Mouse (Mus musculus): ENCODE measurements at regions not wholly inside any gene's neighbourhood (a gene's known extent, or its start where the extent isn't known, plus 50 kb on each side); places are given as distances from the start of the nearest gene placed in this dataset.
A peak's percentile ranks its signal among the peaks of the same experiment; 100 is the strongest.

DNA sequence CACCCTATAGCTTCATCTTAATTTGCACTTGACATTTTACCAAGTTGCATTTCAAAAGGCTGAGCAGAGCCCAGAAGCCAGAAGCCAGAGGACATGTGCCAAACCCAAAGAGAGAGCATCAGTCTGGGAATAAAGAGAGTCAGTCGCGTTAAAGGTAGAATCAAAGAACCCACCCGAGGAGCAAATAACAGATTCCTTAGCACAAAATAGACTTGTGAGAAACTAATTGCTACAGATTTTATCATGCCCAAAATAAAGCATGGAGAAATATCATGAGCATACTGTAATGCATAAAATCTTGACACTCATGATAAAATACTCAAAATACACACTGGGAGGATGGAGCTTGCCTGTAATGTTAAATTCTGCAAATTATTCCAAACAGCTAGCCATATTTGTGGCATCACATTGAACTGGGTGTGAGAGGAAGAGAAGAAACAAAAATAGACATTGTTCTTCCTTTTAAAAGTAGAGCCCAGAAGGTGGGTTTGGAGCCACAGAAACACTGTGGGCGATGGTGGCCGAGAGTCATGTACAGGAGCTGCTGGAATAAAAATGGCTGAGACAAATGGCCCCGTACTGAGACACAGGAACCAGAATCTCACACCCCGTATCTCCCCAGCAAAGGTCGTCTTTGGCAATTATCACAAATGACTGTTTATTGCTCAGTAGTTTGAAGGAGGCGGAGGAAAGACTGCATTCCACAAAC is 317.2 kb downstream of the Klf6 start:
- no peak for DNase-seq (ENCODE audit: low spot score)

DNA sequence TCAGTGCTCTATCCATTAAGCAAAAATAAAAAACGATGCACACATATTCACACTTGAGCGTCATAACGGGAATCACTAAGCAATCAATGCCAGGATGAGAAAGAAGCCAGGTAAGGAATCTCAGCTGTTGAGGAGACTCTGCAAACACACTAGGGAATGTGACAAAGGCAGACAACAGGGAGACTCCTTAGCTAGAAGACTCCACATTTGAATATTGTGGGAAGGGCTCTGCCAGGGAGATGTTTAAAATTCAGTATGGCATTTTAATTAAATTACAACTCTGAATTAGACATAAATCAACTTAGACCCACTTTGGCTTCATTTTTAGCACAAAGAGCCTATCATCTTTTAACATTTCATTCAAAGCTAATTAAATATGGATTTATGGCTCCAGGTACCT is 327.9 kb downstream of the Klf6 start:
- DNase-seq (ENCODE audit: low spot score): no peak

DNA sequence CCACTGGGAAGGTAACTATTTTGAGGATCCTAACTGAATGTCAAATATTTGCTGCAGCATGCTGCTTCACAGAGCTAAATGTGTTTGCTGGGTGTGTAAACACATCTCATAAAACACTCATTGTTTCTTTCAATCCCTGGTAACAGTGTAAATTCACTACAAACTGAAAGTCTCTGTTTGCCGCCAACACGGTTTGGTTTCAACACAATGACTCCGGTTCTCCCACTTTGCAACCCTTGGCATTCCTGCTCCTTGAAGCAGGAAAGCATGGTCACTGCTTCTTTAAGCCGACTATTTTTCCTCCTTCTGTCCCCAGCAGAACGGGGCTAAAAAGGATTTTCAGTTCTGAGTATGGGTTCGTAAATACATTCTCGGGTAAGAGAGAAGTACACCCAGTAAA is 328.3 kb downstream of the Klf6 start:
- no peak for DNase-seq (ENCODE audit: low spot score)

DNA sequence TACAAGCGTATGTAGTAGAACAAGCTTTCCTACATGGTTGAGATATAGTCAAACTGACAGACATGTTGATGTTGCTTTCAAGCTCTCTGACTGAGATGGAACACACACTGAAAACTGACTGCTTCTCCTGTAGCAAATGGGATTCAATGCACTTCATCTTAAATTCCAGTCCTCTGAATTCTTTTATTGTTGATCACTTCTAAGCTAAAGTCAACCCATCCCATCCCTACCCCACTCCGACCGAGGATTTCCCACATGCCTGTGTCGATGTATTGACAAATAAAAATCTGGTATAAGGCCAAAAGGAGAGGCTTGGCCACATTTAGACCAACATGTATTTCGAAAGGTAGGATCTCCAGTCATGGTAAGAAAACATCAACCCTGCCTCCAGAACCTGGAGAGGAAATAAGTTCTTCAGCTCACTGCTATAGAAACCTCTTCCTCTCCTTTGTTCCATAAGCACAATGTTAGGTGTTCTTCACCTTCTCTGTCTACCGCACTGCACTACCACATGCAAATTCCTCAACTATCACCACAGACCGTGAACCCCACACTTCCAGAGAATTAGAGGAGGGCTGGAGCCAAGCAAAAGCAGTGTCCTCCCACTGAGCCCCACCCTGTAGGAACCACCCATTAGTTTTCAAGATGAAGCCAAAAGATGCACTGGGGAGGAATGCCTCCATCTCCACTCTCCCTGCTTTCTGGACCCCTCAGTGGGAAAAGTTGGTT is 330.1 kb downstream of the Klf6 start:
- DNase-seq (ENCODE audit: low spot score): no peak

DNA sequence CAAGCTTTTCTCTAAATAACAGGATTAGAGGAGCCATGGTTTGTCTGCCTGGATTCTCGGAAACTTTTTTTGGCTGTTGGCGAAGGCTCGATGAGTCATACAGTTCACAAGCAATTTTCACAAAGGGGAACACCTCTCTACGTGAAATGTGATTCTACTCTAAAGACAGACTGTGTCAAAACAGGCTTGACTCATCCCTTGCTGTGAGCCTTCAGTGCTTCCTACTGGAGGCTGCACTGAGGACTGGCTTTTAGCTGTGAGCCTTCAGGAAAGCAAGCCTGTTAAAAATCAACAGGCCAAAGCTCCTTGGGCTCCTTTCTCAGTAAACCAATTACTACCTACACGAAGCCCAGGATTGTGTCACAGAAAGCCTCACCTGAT is 330.6 kb downstream of the Klf6 start:
- peak; percentile 49 for DNase-seq (ENCODE audit: low spot score)

DNA sequence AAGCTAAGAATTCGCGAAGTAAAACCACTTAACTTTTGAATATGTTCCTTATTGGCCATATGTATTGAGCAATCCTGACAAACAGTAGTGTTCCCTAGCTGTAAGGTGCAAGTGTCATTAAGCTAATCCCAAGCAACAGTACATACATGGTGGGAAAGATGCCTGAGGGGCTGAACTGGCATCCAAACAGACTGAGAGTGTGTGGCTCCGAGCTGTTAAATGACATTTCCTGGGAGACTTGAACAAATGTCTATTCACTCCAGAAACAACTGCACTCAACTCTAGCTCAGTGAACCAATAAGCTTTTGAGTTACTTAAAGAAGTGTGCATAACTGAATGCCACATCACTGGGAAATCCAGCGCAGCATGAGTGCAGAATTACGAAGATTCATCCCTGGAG is 335.4 kb downstream of the Klf6 start:
- no peak for DNase-seq (ENCODE audit: low spot score)

DNA sequence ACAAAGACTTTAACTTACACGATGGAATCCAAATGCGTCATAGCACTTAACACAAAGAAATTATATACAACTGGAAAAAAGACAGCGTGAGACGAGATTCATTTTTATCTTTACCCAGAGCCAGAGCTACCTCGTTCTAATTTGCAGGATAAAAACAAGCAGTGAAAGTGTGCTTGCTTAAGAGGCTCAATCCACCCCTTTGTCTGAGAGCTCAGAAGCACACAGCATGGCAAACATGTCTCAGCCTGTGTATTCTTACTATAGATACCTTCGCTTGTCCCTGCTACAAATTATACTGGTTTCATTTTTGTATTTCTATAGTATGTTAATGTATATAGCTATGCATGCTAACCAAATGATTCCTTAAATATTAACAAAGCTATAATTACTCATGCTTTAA is 337.8 kb downstream of the Klf6 start:
- no peak for DNase-seq (ENCODE audit: low spot score)

DNA sequence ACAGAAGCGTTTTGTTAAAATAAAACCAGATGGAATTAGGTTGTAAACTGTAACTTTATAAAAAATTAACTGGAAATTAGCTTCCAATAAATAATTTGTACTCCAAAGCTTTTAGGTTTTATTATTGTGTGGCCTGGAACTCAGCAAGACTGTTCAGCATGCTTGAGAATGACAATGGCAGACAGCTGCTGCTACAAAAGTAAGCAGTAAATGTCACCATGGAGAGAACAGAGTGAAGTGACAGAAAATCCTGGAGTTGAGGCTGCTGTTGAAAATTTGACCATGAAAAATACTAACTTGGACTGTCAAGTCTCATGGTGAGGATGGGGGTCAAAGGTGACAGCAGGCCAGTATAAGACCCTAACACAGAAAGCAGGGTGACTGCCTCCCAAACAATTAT is 340.2 kb downstream of the Klf6 start:
- DNase-seq (ENCODE audit: low spot score): no peak

DNA sequence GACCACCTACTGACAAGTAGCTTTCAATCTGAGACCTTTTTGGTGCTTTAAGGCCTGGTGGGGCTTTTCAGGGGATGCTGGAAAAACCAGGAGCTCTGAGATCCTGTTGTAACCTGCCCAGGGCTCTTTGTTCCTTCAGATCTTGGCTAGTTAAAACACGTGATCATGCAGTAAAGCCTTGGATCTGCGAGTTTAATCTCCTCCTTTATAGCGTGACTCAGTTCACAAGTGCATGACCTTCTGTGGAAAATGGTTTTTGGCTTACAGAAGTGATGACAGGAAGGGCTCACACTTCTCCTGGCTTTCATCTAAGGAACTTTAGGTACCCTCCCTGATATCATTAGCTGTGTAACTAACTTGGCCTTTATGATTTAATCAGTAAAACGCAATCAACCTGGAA is 343.1 kb upstream of the Pitrm1 start:
- peak; percentile 24 for DNase-seq (ENCODE audit: low spot score)

DNA sequence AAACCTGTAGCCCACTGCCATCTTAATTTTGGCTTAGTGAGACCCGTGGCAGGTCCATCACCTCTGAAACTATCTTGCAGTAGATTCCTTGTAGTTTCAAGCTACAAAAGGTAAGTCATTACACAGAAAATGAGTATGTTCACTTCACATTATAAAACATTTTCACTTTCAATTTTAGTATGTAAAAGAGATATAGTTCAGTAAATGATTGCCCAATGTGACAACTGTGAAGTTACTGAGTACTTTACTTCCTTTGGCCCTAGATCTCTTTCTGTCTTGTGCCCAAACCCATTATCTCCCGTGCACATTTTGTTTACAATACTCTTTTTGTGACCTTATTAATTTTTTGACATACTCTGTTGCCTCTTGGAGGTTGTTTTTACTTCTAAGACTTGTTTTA is 335.4 kb upstream of the Pitrm1 start:
- DNase-seq (ENCODE audit: low spot score): no peak

DNA sequence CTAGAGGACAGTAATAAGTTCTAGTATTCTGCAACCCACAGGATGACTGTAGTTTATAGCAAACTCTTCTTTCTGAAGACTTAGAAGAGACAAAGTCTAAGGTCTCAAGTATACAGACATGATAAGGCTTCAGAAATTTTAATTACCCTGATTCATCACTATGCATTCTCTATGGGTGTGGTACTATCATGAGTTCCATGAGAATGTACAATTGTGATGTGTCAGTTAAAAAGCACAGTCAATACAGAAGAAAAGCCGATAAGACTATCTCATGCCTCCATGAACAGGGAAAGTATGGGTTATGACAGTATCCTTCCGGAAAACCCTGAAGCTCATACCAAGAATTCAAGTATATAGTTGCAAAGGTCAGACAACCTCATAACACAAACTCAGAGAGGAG is 333.8 kb upstream of the Pitrm1 start:
- DNase-seq (ENCODE audit: low spot score): no peak

DNA sequence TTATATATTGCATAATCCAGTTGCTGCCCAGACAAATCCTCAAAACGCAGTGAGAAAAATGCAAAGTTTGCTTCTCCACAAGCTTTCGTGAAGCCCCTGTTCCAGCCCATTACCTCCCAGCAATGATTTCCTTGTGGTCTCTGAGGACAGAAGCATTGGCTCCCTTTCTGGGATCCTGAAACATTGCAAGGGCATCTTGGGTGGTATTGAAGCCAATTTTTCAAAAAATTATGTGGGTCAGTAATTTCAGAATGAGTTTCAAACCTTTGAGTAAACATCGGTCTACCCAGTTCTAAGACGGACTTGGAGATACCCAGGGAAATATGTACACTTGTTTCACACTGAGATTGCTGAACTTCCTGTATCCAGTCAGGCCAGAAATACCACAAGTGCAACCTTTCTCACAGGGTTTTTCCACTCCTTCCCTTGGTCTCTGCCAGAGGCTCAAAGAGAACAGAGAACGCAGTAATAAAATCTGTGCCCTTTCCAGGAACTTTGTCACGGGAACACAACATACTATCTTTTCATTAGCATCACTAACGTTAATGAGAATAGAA is 321.8 kb upstream of the Pitrm1 start:
- DNase-seq (ENCODE audit: low spot score): no peak

DNA sequence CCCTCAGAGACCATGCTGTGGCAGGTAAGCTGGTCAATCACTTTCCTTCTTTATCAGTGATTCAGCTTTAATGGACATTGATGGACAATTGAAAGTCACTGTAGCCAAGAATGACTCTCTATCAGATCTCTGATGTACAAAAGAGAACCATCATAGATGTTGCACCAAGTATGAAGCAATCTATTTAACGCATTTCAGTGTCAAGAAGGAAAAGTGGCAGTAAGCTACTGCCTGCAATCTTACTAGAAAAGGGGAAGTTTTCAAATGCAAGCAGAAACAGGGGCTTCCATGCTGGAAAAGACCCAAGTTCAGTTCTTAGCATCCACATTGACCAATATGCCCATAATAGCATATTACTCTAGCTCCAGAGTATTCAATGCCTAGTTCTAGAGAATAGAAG is 319.7 kb upstream of the Pitrm1 start:
- DNase-seq (ENCODE audit: low spot score): no peak

DNA sequence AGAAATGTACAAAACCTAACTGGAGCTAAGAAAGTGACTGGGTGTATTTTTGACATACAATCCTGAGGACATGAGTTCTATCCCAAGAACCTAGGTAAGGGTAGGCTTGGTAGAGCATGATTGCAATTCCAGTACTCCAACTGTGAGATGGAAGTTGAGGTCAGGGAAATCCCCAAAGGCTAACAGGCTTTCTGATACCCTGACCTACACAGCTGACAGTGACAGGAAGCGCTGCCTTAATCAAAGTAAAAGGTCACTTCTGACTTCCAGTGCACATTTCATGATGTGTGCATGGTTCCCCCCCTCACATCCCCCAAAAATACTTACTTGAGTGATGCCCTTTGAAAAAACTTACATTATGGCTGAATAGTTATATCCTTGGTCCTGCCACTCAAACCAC is 312.6 kb upstream of the Pitrm1 start:
- no peak for DNase-seq (ENCODE audit: low spot score)

DNA sequence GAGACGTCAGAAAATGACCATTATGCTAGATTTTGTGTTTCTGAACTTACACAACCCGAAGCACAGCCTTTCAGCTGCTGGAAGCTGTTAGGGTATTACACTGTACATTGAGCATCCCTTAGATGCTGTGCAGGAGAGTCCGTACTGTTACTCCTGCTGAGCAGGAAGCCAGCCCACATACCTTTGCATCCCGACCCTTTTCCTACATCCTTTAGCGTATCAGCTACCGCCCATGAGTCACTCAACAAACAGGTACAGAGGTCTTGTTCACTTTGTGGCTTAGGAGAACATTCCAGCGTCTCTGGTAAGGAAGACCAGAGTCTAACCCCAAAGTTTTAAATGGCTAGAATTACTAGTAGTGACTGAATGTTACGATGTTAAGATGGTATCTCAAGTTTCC is 311.4 kb upstream of the Pitrm1 start:
- peak; percentile 38 for DNase-seq (ENCODE audit: low spot score)

DNA sequence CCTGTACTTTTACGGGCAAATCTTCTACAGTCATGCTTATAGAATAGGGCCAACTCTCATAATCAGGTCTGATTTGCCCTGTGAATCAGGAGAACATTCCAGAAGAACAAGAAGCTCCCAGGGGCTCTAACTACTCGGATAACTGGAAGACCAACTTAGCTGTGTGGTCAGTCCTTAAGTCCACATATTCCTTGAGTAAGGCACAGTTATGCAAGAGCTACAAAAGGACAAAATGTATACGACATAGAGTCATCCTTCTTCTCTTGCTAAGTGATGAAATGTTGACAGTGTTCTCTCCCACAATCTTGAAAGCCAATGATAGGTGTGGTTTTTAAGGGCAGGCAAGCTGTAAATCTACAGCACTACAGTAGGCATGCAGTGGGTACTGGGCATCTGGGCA is 310.7 kb upstream of the Pitrm1 start:
- no peak for DNase-seq (ENCODE audit: low spot score)

DNA sequence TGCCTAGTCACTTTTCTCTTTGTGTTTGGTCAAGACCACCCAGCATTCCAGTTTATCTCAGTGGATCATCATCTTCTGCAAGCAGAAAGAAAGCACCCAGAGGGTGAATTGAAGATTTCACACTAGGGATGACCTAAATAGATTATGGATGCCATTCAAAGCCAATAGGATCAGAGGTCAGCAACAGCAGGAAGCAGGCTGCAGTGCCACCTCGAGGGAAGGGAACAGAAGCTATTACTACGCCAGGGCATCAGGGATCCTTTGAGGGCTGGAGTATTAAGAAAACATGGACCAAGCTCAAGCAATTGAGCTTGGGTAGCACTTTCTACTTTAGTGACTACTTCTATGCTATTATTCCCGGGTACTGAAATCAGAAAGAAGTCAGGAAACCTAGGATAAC is 307.1 kb upstream of the Pitrm1 start:
- DNase-seq (ENCODE audit: low spot score): no peak

DNA sequence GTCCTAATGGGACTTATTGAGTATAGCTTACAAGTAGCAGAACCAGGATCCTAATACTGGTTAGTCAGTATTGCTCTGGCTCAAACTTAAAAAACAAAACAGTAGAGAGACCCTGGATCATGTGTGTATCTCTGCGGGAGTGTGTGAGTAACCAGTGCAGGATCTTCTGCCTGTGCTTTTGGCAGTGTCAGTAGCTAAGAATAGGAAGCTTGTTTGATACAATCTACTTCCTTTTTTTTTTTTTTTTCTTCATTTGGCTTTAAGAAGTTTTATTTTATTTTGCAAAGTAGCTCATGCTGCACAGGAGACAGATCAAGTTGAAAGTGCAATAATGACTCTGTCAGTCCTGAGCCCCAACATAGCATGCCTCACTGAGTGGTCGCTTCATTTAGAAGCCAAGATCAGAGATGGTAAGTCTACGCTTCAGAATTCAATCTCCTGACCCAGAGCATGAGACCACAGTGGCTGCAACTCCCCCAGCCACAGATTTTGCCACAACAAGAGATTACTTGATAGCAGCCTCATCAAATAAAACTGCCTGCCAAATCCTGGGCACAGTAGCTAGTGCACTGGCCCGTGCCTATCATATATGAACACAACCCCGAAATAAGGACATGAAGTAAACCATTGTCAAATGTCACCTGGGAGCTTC is 306.4 kb upstream of the Pitrm1 start:
- DNase-seq (ENCODE audit: low spot score): no peak

DNA sequence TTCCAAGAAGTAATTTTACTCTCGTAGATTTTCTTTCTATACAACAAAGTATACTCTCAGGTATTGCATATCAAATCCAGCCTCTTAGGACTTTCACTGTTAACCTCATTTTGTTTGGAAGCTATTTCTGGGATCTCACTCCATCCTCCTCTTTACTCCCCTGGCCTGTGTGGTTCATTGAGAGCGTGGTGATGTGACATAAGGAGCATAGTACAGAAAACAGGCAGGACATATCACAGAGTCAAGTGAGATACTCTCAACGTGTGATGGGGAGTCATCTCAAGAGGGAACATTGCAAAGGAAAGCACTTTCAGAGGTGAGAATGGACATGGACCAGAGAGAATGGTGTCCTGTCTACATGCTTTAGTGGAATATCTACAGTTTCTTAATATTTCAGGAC is 297.8 kb upstream of the Pitrm1 start:
- no peak for DNase-seq (ENCODE audit: low spot score)

DNA sequence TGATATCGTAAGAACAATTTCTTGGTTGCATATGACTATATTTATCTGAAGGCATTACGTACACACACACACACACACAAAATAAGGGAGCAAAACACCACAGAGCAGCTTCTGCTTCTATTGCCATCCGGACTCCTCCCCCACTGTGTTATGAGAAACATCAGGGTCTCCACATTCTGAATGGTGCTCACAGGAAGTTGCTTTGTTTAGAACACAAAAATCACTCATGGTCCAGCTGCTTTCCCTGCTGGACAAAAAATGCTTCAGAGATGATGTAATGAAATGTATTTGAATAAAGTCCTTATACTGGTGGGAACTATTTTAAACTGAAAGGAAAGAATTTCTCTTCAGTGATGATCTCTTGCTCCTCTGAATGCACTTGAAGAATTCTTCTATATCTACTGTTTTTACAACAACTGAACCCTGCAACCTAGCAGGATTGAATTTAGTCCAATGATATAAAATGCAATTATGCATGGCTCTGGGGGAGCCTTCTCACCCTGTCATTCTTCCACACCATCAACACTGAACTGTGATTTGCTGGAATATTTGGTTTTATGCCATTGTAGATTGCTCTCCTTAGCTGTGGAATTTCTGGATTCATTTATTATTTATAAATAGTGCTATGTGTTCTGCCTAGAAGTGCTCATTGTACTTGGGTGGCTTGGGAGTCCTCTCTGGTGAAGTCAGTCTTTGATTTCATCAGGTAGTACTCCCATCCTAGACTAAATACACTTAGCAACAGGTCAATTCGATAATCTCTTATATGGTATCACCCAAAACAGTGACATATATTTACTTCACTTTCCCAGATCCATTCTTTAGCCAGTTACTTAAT is 296.7 kb upstream of the Pitrm1 start:
- DNase-seq (ENCODE audit: low spot score): no peak

DNA sequence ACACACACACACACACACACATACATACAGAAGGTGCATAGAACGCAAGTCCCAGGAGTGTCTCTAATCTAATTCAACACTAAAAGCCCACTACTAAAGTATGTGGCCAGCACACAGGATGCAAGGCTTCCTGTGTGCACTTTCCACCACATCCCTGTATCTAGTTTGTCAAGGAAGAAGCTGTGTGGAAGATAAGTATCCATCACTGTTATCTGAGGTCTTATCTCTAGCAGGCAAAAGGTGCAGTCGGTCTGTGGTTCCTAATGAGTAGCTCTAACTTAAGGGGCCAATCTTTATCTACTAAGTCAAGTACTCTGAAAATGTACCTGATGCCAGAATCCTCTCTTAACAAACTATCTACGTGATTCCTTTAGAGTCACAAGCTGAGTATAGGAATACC is 295.8 kb upstream of the Pitrm1 start:
- no peak for DNase-seq (ENCODE audit: low spot score)

DNA sequence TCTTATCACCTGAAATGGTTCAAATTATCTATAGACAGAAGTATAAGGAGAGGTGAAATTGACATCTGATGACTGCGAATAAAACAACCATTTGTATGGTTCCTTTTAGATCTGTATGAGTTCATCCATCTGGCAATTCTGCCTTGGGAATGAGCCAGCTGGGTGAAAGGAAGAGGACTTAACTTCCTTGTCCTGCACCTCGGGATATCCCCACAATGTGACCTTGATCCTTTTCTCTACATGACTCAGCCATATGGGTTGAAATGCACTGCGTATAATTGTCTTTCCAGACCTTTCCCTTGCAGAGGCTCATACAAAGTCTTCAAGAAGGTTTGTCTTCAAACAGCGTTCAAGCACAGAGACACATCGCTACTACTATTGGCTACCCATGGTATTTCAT is 292.6 kb upstream of the Pitrm1 start:
- DNase-seq (ENCODE audit: low spot score): no peak
